Mouse (Mus musculus): Measurements from ENCODE around the gene Zfp764. TPM values are rescaled to one million over a fixed set of nuclear protein-coding genes. Genes with fewer than 3 reads are reported as not detected.

Gene Zfp764
- 7.0 and 8.5 TPM in 2 replicates for polyA plus RNA-seq (2012; rRNA removed)

DNA sequence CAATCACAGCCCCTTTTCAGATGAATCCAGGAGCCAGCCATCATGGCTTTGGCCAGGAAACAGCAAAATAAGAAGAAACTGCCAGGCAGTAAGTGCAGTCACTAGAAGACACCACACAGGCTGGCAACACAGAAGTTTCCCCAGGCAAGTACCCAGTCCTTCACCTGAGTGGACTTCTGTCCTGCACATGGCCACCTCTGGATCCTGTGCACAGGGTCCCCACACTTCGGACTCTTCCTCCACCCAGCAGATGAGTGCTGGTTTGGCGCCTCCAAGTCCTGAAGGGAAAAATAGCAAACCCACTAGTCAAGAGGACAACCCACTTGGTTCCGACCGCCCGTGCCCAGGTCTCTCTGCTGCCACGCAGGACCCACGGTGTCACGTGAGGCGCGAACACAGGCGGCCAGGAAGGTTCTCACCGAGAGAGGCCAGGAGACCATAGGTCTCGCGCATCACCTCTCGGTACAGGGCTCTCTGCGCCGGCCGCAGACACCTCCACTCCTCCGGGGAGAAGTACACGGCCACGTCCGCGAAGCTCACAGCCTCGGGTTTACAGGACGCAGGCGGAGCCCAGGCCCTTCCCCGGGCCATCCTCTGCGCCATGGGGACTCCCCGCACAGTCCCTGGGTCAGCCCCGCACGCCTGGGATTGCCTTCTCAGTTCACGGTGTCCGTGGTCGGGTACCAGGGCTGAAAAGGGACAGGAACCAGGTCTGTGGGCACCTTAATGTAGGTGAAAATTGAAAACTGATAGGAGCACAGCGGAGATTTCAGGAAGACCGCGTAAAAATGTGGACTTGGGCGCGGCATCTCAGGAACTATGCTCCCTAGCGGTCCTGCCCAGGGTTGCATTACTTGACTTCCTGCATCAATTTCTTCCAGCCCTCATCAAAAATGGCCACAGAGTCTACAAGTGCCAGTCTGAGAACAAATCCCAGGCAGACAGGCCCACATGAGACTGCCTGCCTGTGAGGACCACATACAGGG, at the start of gene Zfp764:
Gene Zfp764 (minus strand): TSS at position 821 of the 986 bp plus-strand sequence.

DNA sequence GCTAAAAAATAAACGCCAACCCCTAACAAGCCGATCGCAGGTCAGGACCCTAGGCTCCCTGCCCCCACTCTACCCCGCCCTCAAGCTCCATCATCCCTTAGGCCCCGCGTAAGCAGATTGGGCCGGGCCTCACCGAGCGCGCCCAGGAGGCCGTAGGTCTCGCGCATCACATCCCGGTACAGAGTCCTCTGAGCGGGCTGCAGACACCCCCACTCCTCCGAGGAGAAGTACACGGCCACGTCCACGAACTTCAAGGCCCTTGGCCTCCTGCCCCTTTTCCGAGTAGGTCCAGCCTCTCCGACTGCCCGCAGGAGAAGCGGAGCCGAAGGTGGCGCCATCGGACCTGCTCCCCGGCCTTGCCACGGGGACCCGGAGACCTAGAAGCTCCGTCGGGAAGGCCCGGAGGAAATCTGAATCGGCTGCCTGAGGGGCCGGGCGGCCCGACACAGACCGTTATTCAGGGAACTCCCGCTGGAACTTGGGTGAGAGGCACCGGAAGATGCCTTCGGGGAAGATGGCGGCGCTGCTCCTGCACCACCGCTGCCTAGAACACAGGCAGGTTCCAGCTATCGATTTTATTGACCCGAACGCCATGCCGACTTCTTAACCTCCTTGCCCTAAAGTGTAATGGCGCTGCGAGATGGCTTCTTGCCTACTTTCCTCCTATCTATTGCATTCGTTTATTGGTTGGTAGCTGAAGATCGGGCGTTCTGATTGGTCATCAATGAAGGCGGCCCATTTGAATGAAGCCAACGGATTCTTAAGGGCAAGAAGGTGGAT, 42.1 kb upstream of the Zfp764 start, which contains the start of gene Zfp689:
Gene Zfp689 (minus strand): TSS at position 638 of the 780 bp plus-strand sequence.

DNA sequence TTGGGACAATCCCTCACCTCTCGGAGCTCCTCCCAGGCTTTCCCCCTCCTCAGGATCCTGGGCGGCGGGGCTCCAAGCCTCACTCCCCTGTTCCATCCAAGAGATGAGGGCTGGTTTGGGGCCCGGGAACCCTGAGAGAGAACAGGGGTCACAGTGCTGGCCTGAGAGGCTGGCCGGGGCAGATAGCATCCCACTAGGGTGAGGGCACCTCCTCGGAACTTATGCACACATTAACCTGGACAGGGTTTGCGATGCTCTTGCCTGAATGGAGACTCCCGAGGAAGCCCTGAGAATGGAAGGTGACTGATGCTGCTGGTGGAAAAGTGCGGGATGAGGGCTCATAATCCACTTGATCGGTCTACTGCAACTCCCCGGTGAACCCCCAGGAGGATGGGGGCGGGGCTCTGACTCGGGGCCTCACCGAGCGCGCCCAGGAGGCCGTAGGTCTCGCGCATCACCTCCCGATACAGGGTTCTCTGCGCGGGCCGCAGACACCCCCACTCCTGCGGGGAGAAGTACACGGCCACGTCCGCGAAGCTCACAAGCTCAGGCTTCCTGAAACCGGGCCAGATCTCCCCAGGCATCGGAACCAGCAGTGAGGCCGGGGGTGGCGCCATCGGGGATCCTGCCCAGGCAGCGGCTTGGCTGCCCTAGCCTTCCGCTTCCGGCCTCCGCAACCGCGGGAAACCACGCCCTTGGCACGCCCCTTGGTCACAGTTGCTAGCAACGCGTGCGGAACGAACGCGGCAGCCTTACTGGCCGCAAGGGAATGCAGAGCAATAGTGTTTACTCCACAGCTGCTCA, 15.0 kb upstream of the Zfp764 start, which contains the start of gene Zfp688:
Gene Zfp688 (minus strand): TSS at position 681 of the 804 bp plus-strand sequence.

DNA sequence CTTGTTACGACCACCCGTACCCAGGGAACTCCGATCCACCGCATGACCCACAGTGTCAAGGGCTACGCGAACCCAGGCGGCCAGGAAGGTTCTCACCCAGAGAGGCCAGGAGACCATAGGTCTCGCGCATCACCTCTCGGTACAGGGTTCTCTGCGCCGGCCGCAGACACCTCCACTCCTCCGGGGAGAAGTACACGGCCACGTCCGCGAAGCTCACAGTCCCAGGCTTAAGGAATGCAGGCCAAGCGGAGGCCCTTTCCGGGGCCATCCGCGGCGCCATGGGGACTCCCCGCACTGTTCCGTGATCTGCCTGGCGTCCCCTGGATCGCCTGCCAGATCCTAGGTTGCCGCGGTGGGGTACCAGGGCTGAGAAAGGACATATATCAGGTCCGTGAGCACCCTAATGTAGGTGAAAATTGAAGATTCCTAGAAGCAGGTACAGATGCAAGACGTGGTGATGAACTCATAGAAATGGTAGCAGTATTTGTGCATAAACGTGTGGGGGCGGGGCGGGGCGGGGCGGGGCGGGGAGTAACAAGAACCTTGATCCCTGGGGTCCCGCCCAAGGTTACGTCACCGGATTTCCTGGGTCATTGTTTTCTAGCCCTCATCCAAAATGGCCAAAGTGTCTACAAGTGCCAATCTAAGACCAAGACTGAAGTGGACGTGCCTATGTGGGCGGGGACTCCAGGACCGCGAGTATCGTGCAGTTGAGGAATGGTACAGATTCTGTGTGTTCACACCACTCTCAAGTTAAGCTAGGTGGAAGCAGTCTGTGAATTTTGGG, 13.3 kb downstream of the Zfp764 start, which contains the start of gene E430018J23Rik:
Gene E430018J23Rik (minus strand): TSS at position 473 of the 787 bp plus-strand sequence.

DNA sequence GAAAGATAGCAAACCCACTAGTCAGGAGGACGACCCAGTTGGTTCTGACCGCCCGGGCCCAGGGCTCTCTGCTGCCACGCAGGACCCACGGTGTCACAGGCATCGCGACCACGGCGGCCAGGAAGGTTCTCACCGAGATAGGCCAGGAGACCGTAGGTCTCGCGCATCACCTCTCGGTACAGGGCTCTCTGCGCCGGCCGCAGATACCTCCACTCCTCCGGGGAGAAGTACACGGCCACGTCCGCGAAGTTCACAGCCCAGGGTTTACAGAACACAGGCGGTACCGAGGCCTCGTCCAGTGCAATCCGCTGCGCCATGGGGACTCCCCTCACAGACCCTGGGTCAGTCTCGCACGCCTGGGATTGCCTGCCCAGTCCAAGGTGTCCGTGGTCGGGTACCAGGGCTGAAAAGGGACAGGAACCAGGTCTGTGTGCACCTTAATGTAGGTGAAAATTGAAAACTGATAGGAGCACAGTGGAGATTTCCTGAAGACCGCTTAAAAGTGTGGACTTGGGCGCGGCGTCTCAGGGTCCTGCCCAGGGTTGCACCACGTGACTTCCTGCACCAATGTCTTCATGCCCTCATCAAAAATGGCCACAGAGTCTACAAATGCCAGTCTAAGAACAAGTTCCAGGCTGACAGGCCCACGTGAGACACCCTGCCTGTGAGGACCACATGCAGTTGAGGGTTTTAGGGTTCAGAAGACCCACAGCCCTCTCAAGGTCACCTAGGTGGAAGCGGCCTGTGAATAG, 19.8 kb downstream of the Zfp764 start, which contains the start of gene 9130019O22Rik:
Gene 9130019O22Rik (minus strand): TSS at position 526 of the 752 bp plus-strand sequence.

DNA sequence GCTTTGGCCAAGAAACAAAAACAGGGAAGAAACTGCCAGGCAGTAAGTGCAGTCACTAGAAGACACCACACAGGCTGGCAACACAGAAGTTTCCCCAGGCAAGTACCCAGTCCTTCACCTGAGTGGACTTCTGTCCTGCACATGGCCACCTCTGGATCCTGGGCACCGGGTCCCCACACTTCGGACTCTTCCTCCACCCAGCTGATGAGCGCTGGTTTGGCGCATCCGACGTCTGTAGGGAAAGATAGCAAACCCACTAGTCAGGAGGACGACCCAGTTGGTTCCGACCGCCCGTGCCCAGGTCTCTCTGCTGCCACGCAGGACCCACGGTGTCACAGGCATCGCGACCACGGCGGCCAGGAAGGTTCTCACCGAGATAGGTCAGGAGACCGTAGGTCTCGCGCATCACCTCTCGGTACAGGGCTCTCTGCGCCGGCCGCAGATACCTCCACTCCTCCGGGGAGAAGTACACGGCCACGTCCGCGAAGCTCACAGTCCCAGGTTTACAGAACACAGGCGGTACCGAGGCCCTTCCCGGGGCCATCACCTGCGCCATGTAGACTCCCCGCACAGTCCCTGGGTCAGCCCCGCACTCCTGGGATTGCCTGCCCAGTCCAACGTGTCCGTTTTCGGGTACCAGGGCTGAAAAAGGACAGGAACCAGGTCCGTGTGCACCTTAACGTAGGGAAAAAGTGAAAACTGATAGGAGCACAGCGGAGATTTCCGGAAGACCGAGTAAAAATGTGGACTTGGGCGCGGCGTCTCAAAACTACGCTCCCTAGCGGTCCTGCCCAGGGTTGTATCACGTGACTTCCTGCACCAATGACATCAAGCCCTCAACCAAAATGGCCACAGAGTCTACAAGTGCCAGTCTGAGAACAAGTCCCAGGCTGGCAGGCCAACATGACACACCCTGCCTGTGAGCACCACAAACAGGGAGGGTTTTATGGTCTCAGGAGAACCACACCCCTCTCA, 31.1 kb downstream of the Zfp764 start, which contains the start of gene Zfp747:
Gene Zfp747 (minus strand): TSS at position 780 of the 975 bp plus-strand sequence.

Other genes starting within 250 kb of the Zfp764 start
- 22.5 and 27.3 TPM in 2 replicates for gene Cd2bp2, start 210.8 kb downstream of the Zfp764 start, polyA plus RNA-seq (2012; rRNA removed)
- gene Tbc1d10b, start 198.4 kb downstream of the Zfp764 start, polyA plus RNA-seq (2012; rRNA removed) = 37.8 and 46.0 TPM in 2 replicates
- gene Mylpf, start 197.9 kb downstream of the Zfp764 start, polyA plus RNA-seq (2012; rRNA removed) = 0.89 and 1.2 TPM in 2 replicates
- gene Zfp553, start 173.8 kb downstream of the Zfp764 start, polyA plus RNA-seq (2012; rRNA removed) = 30.4 and 32.0 TPM in 2 replicates
- 13.9 and 22.8 TPM in 2 replicates for gene Sept1, start 173.7 kb downstream of the Zfp764 start, polyA plus RNA-seq (2012; rRNA removed)
- 290 and 471 TPM in 2 replicates for gene Zfp771, start 162.5 kb downstream of the Zfp764 start, polyA plus RNA-seq (2012; rRNA removed)
- 82.3 and 102 TPM in 2 replicates for gene Dctpp1, start 146.1 kb downstream of the Zfp764 start, polyA plus RNA-seq (2012; rRNA removed)
- gene Sephs2, start 132.8 kb downstream of the Zfp764 start, polyA plus RNA-seq (2012; rRNA removed) = 19.5 and 24.6 TPM in 2 replicates
- 4.3 and 4.5 TPM in 2 replicates for gene Itgal, start 110.6 kb downstream of the Zfp764 start, polyA plus RNA-seq (2012; rRNA removed)
- 48.6 and 54.8 TPM in 2 replicates for gene Zfp768, start 61.2 kb downstream of the Zfp764 start, polyA plus RNA-seq (2012; rRNA removed)
- gene Zfp747, start 30.8 kb downstream of the Zfp764 start, polyA plus RNA-seq (2012; rRNA removed) = 9.1 and 10.7 TPM in 2 replicates
- gene 9130019O22Rik, start 19.7 kb downstream of the Zfp764 start, polyA plus RNA-seq (2012; rRNA removed) = 4.5 and 4.6 TPM in 2 replicates
- gene E430018J23Rik, start 13.2 kb downstream of the Zfp764 start, polyA plus RNA-seq (2012; rRNA removed) = 7.9 and 11.6 TPM in 2 replicates
- 34.3 and 36.2 TPM in 2 replicates for gene Zfp688, start 15.2 kb upstream of the Zfp764 start, polyA plus RNA-seq (2012; rRNA removed)
- 8.0 and 9.3 TPM in 2 replicates for gene Zfp689, start 42.3 kb upstream of the Zfp764 start, polyA plus RNA-seq (2012; rRNA removed)
- gene Prr14, start 52.8 kb upstream of the Zfp764 start, polyA plus RNA-seq (2012; rRNA removed) = 62.6 and 76.9 TPM in 2 replicates
- gene Fbrs, start 72.4 kb upstream of the Zfp764 start, polyA plus RNA-seq (2012; rRNA removed) = 21.3 and 27.7 TPM in 2 replicates
- gene Srcap, start 105.2 kb upstream of the Zfp764 start, polyA plus RNA-seq (2012; rRNA removed) = 33.9 and 44.8 TPM in 2 replicates
- gene Gm42715, start 112.8 kb upstream of the Zfp764 start, polyA plus RNA-seq (2012; rRNA removed) = 13.3 and 15.7 TPM in 2 replicates
- 0.75 and 3.4 TPM in 2 replicates for gene Tmem265, start 154.6 kb upstream of the Zfp764 start, polyA plus RNA-seq (2012; rRNA removed)
- gene Phkg2, start 166.5 kb upstream of the Zfp764 start, polyA plus RNA-seq (2012; rRNA removed) = 62.0 and 70.8 TPM in 2 replicates
- 11.7 and 13.2 TPM in 2 replicates for gene Ccdc189, start 181.8 kb upstream of the Zfp764 start, polyA plus RNA-seq (2012; rRNA removed)
- 33.5 and 34.1 TPM in 2 replicates for gene Rnf40, start 181.9 kb upstream of the Zfp764 start, polyA plus RNA-seq (2012; rRNA removed)
- gene Zfp629, start 209.0 kb upstream of the Zfp764 start, polyA plus RNA-seq (2012; rRNA removed) = 21.3 and 22.4 TPM in 2 replicates

All from ovary, adult 2 months (tissue).